Mouse (Mus musculus) kidney, adult 2 months (tissue): ENCODE measurements around the gene Bcl6b.

ENCODE experiments used
- CTCF ChIP-seq: fragments of 200-500 bp; conservative IDR thresholded peaks from 2 replicates; pipeline ENCODE4 v1.5.1; 2011; ENCODE audit warnings: low read depth, mild to moderate bottlenecking, control low read depth, low read length, moderate library complexity, mixed read lengths; ENCODE audit not compliant: insufficient read depth, insufficient read length
- POLR2A ChIP-seq: fragments of 200-500 bp; IDR thresholded peaks from one replicate; pipeline ENCODE4 v1.6.1; 2011; ENCODE audit warnings: low read depth, low read length, control low read depth

DNA sequence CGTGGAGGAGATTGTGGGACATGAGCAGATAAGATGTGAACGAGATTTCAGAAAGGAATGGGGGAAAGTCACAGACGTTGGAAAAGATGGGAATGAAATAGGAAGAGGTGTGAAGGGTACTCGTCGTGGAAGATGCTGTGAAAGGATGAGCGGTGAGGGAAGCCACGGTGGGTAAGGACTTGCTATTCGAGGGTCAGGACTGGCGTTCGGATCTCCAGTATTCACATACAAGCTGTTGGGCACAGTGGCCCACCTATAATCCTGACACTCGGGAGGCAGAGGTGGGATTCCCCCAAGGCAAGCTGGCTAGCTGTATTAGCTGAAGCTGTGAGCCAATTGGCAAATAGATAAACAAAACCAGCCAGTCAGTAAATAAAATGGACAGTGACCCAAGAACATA is 50.8 kb downstream of the Bcl6b start:
- TF ChIP-seq CTCF (no peak), POLR2A (no peak)
